Mouse (Mus musculus) erythroblast, embryonic 14.5 days (primary cell): ENCODE results near the gene Tbl1x.

Experiments
- GATA1 ChIP-seq: IDR thresholded peaks from 2 replicates; pipeline ENCODE4 v1.6.1; 2012; ENCODE audit warnings: low read length, inconsistent platforms, mixed read lengths
- TAL1 ChIP-seq: IDR thresholded peaks from 3 replicates; pipeline ENCODE4 v1.6.1; 2012; ENCODE audit warnings: low read length, inconsistent platforms, mixed read lengths

DNA sequence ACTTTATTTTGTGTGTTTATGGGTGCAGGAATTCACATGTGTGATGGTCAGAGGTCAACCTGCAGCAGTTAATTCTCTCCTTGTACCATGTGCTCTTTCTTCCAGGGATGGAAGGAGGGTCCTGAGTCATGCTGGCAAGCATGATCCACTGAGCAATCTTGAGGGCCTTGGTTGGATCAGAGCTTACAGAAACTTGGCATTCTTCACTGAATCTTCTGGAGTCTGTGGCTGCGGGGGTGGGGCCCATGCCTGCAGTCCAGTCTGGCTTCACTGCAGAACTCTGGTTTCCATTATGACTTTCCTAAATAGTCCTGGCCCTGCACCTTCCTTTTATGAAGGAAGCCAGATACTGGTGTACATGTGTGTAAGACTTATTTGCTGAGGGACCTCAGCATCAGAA, 38.1 kb downstream of the Tbl1x start:
- TF ChIP-seq TAL1 (no peak), GATA1 (no peak)
